Mouse (Mus musculus): ENCODE results near the gene Azin2. TPM values are rescaled to one million over a fixed set of nuclear protein-coding genes. Genes with fewer than 3 reads are reported as not detected.

Azin2 gene
- polyA plus RNA-seq (2014; fragmentation: Illumina TruSeq; extraction: RNeasy Lipid Tissue Mini Kit (QIAGEN cat#74804); ENCODE audit: low read depth, low replicate concordance) = not detected

GRCm38 (mm10) chr4:128962029-128962925 is at the start of gene Azin2:
TSS of gene Azin2 (minus strand) at chr4:128962442.

GRCm38 (mm10) chr4:128991500-128992008 is 29.3 kb upstream of the Azin2 start, which contains the start of gene Ak2:
TSS of gene Ak2 (plus strand) at chr4:128991958.

GRCm38 (mm10) chr4:128883379-128883781 is 78.9 kb downstream of the Azin2 start, which contains the start of gene Trim62:
TSS of gene Trim62 (plus strand) at chr4:128883580.

Other genes starting within 250 kb of the Azin2 start
- gene A3galt2, start 207.1 kb downstream of the Azin2 start, polyA plus RNA-seq (2014; fragmentation: Illumina TruSeq; extraction: RNeasy Lipid Tissue Mini Kit (QIAGEN cat#74804); ENCODE audit: low read depth, low replicate concordance) = not detected
- gene Zfp362, start 156.4 kb downstream of the Azin2 start, polyA plus RNA-seq (2014; fragmentation: Illumina TruSeq; extraction: RNeasy Lipid Tissue Mini Kit (QIAGEN cat#74804); ENCODE audit: low read depth, low replicate concordance) = 6.1 TPM
- gene Trim62, start 78.9 kb downstream of the Azin2 start, polyA plus RNA-seq (2014; fragmentation: Illumina TruSeq; extraction: RNeasy Lipid Tissue Mini Kit (QIAGEN cat#74804); ENCODE audit: low read depth, low replicate concordance) = 1.6 TPM
- 89.8 TPM for gene Ak2, start 29.5 kb upstream of the Azin2 start, polyA plus RNA-seq (2014; fragmentation: Illumina TruSeq; extraction: RNeasy Lipid Tissue Mini Kit (QIAGEN cat#74804); ENCODE audit: low read depth, low replicate concordance)
- gene Rnf19b, start 95.8 kb upstream of the Azin2 start, polyA plus RNA-seq (2014; fragmentation: Illumina TruSeq; extraction: RNeasy Lipid Tissue Mini Kit (QIAGEN cat#74804); ENCODE audit: low read depth, low replicate concordance) = 16.6 TPM
- gene Tmem54, start 143.1 kb upstream of the Azin2 start, polyA plus RNA-seq (2014; fragmentation: Illumina TruSeq; extraction: RNeasy Lipid Tissue Mini Kit (QIAGEN cat#74804); ENCODE audit: low read depth, low replicate concordance) = 1.1 TPM
- gene Hpca, start 159.6 kb upstream of the Azin2 start, polyA plus RNA-seq (2014; fragmentation: Illumina TruSeq; extraction: RNeasy Lipid Tissue Mini Kit (QIAGEN cat#74804); ENCODE audit: low read depth, low replicate concordance) = not detected
- 2.3 TPM for gene Fndc5, start 174.6 kb upstream of the Azin2 start, polyA plus RNA-seq (2014; fragmentation: Illumina TruSeq; extraction: RNeasy Lipid Tissue Mini Kit (QIAGEN cat#74804); ENCODE audit: low read depth, low replicate concordance)
- gene S100pbp, start 227.3 kb upstream of the Azin2 start, polyA plus RNA-seq (2014; fragmentation: Illumina TruSeq; extraction: RNeasy Lipid Tissue Mini Kit (QIAGEN cat#74804); ENCODE audit: low read depth, low replicate concordance) = 67.4 TPM
- 10.1 TPM for gene Yars, start 227.3 kb upstream of the Azin2 start, polyA plus RNA-seq (2014; fragmentation: Illumina TruSeq; extraction: RNeasy Lipid Tissue Mini Kit (QIAGEN cat#74804); ENCODE audit: low read depth, low replicate concordance)

Data from sigmoid colon, adult 10 weeks (tissue).